In the genomic region with DNA sequence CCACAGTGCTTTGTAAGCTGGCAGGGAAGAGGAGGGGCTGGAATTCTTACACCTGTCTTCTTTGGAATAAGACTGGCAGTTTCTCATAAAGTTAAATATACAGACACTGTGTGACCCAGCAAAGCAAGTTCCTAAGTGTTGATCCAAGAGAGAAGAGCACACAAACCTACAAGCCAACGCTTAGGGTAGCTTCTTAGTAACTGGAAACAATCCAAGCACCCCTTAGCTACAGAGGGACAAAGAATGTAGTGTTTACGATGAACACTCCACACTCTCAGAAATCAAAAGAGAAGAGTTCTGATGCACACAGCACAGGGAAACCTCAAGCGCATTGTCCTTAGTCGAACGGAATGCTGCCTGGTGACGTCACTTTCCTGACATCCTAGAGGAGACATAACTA, we compare ENCODE assay signal across 20 mouse cellular contexts. TPM values are rescaled to one million over a fixed set of nuclear protein-coding genes. Genes with fewer than 3 reads are reported as not detected.
"Had no signal": no experiment of that assay in that cellular context is flagged by ENCODE, and none has a peak within 500 bp of the region (broad histone marks: within the 10 kb centered on the region; RNA-seq: fewer than 3 reads in every experiment).

No protein-coding gene starts in this region.

- H3K27ac ChIP-seq: liver, embryonic 14.5 days; midbrain, embryonic 10.5 days; midbrain, embryonic 12.5 days; neural tube, embryonic 13.5 days; neural tube, embryonic 15.5 days had no signal

- H3K9me3 ChIP-seq: midbrain, embryonic 10.5 days; midbrain, embryonic 12.5 days; neural tube, embryonic 13.5 days; neural tube, embryonic 15.5 days had no signal

- DNase-seq: lung, adult 18-20 months; lung, postnatal 14 days; lung, postnatal 4 days; midbrain, embryonic 14.5 days; retina, postnatal 1 day; right cerebral cortex, adult 18-20 months; right cerebral cortex, postnatal 25 days; right cerebral cortex, postnatal 4 days; spleen, adult 18-20 months; thymus, adult 18-20 months; thymus, postnatal 14 days; thymus, postnatal 36 days had no signal

- H3K9ac ChIP-seq: liver, embryonic 14.5 days; midbrain, embryonic 12.5 days; neural tube, embryonic 13.5 days; neural tube, embryonic 15.5 days had no signal

- H3K27me3 ChIP-seq: midbrain, embryonic 12.5 days had no signal

- ATAC-seq: midbrain, embryonic 16.5 days had no signal

- H3K36me3 ChIP-seq: midbrain, embryonic 10.5 days; midbrain, embryonic 12.5 days; neural tube, embryonic 13.5 days; neural tube, embryonic 15.5 days had no signal

- H3K4me2 ChIP-seq: midbrain, embryonic 12.5 days; neural tube, embryonic 13.5 days; neural tube, embryonic 15.5 days had no signal

- H3K4me3 ChIP-seq: midbrain, embryonic 10.5 days; midbrain, embryonic 12.5 days; myocyte; neural tube, embryonic 13.5 days; neural tube, embryonic 15.5 days had no signal

RNA-seq across cellular contexts. Expression of a gene that starts 49.4 kb away (rescaled TPM):
- polyA plus RNA-seq: liver, embryonic 14.5 days; liver, embryonic 16.5 days; midbrain, embryonic 12.5 days; neural tube, embryonic 13.5 days had no signal
